Mouse (Mus musculus): ENCODE measurements around the gene Lyrm4. TPM values are rescaled to one million over a fixed set of nuclear protein-coding genes. Genes with fewer than 3 reads are reported as not detected.
A peak's percentile ranks its signal among the peaks of the same experiment; 100 is the strongest.

Gene Lyrm4
- polyA plus RNA-seq, 1 experiment from 2014 or later = 16.9 TPM

GRCm38 (mm10) chr13:36129360-36130054 is 12.2 kb upstream of the Lyrm4 start:
- no peaks in the 10 kb centered on the region for H3K4me1 ChIP-seq (replicated peaks; ENCODE audit: control insufficient read depth, insufficient read depth, low read length)
- no peaks in the 10 kb centered on the region for H3K27me3 ChIP-seq (replicated peaks; ENCODE audit: control insufficient read depth, insufficient read depth, low read length)
- H3K27ac ChIP-seq (ENCODE audit: low read depth, low read length) = no peak overlapping the region
- no peaks in the 10 kb centered on the region for H3K36me3 ChIP-seq (ENCODE audit: control insufficient read depth, insufficient read depth)
- H3K9ac ChIP-seq (ENCODE audit: low read depth, low read length) = no peak overlapping the region
- no peak for TF ChIP-seq CTCF (IDR thresholded peaks at IDR 0.05; ENCODE audit: low read depth)
- H3K4me3 ChIP-seq (ENCODE audit: low read depth, low read length) = no peak overlapping the region
- H3K9me3 ChIP-seq (ENCODE audit: control insufficient read depth) = no peaks in the 10 kb centered on the region
- H3K4me2 ChIP-seq (replicated peaks; ENCODE audit: low read depth) = no peak overlapping the region
- WGBS = 91% methylated on average over 2 of the region's 2 CpGs
- ATAC-seq = no peak

DNA sequence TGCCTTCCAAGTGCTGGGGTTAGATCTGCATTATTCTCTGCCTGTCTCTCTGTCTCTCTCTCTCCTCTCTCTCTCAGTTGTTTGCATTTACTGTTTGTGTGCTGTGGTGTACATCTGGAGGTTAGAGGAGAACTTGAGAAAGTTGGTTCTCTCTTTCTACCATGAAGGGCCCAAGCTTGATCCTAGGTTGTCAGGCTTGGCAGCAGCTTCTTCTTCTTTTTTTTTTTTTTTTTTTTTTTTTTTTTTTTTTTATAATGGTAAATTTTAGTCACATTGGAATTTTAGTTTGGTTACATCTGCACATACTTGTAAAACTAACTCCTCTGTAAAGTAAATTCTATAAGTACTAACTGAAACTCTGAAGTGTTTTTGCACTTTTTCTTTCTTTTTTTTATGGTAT is 3.3 kb upstream of the Lyrm4 start:
- no peaks in the 10 kb centered on the region for H3K9me3 ChIP-seq (ENCODE audit: control insufficient read depth)
- H3K9ac ChIP-seq (ENCODE audit: low read depth, low read length) = no peak overlapping the region
- H3K27me3 ChIP-seq (replicated peaks; ENCODE audit: control insufficient read depth, insufficient read depth, low read length) = no peaks in the 10 kb centered on the region
- no peak for ATAC-seq
- no peak overlapping the region for H3K4me3 ChIP-seq (ENCODE audit: low read depth, low read length)
- H3K27ac ChIP-seq (ENCODE audit: low read depth, low read length) = no peak overlapping the region
- TF ChIP-seq CTCF (IDR thresholded peaks at IDR 0.05; ENCODE audit: low read depth) = no peak
- no peaks in the 10 kb centered on the region for H3K36me3 ChIP-seq (ENCODE audit: control insufficient read depth, insufficient read depth)
- H3K4me1 ChIP-seq (replicated peaks; ENCODE audit: control insufficient read depth, insufficient read depth, low read length) = 0 out of 2 replicates have a peak, but pooled peaks cover 3% of the 10 kb centered on the region
- H3K4me2 ChIP-seq (replicated peaks; ENCODE audit: low read depth) = no peak overlapping the region

DNA sequence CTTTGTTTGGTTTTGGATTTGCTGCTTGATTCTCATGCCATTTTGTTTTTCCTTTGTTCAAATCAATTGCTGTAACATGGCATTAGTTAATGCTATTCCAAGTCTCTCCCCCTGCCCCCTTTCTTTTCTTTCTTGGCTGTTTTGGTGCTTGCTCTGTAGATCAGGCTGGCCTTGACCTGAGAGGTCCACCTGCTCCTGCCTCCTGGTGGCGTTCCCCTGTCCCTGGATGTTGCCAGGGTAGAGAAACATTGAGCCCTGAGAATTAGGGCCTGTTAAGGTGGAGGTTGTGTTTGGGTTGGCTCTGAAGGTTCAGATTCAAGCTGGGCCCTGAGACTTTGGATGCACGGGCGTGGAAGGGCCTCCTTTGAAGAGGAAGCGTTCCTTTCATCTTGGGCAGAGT is 2.4 kb upstream of the Lyrm4 start:
- WGBS = 79% methylated on average over 4 of the region's 4 CpGs
- no peak for ATAC-seq
- no peak overlapping the region for H3K4me3 ChIP-seq (ENCODE audit: low read depth, low read length)
- H3K9me3 ChIP-seq (ENCODE audit: control insufficient read depth) = no peaks in the 10 kb centered on the region
- no peak overlapping the region for H3K4me2 ChIP-seq (replicated peaks; ENCODE audit: low read depth)
- H3K4me1 ChIP-seq (replicated peaks; ENCODE audit: control insufficient read depth, insufficient read depth, low read length) = 0 out of 2 replicates have a peak, but pooled peaks cover 3% of the 10 kb centered on the region
- H3K27me3 ChIP-seq (replicated peaks; ENCODE audit: control insufficient read depth, insufficient read depth, low read length) = no peaks in the 10 kb centered on the region
- TF ChIP-seq CTCF (IDR thresholded peaks at IDR 0.05; ENCODE audit: low read depth) = peak; percentile 30
- H3K9ac ChIP-seq (ENCODE audit: low read depth, low read length) = no peak overlapping the region
- H3K36me3 ChIP-seq (ENCODE audit: control insufficient read depth, insufficient read depth) = no peaks in the 10 kb centered on the region
- no peak overlapping the region for H3K27ac ChIP-seq (ENCODE audit: low read depth, low read length)

DNA sequence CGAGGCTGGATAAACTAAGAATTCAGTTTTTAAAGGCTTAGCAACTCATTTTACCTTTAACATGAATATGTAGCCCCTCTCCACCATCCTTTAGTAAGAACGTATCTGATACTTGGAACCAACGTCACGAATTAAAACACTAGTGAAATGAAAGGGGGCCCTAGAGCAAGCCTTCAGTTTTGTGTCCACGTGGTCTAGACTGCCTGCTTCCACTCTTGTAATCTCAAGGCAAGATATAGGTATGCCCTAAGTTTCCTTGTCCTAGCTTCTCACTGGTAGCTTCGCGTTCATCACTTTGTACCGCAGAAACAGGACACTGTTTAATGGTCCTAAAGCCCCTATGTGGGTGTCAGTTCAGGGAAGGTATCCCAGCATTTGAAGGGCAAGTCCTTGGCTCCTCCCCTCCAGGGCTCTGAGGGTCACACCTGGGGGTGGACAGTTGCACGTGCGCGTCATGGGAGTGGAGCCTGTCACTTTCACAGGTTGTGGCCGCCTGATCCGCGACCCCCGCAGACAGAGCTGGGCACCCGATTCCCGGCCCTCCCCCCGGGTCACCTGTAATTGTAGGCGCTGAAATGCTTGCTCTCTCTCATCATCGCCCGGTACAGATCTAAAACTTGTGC is 695 bp downstream of the Lyrm4 start:
- Histone ChIP-seq H3K36me3 (ENCODE audit: control insufficient read depth, insufficient read depth) (no peaks in the 10 kb centered on the region; the same call in 1 of the 2 replicates), H3K27ac (ENCODE audit: low read depth, low read length) (no peak overlapping the region), H3K9me3 (ENCODE audit: control insufficient read depth) (no peaks in the 10 kb centered on the region), H3K4me1 (replicated peaks; ENCODE audit: control insufficient read depth, insufficient read depth, low read length) (0 out of 2 replicates have a peak, but pooled peaks cover 3% of the 10 kb centered on the region), H3K4me2 (replicated peaks; ENCODE audit: low read depth) (peak overlapping the region; percentile 81), H3K9ac (ENCODE audit: low read depth, low read length) (peak overlapping the region; percentile 72), H3K4me3 (ENCODE audit: low read depth, low read length) (peak overlapping the region; percentile 79), H3K27me3 (replicated peaks; ENCODE audit: control insufficient read depth, insufficient read depth, low read length) (no peaks in the 10 kb centered on the region)
- ATAC-seq = peak; percentile 5; the same call in 1 of the 2 replicates
- TF ChIP-seq CTCF (IDR thresholded peaks at IDR 0.05; ENCODE audit: low read depth) = no peak
- 6% methylated on average over 21 of the region's 21 CpGs for WGBS

GRCm38 (mm10) chr13:36113181-36113580 is 4.1 kb downstream of the Lyrm4 start:
- Histone ChIP-seq H3K4me1 (replicated peaks; ENCODE audit: control insufficient read depth, insufficient read depth, low read length) (no peaks in the 10 kb centered on the region), H3K27ac (ENCODE audit: low read depth, low read length) (no peak overlapping the region), H3K9ac (ENCODE audit: low read depth, low read length) (no peak overlapping the region), H3K4me2 (replicated peaks; ENCODE audit: low read depth) (no peak overlapping the region), H3K27me3 (replicated peaks; ENCODE audit: control insufficient read depth, insufficient read depth, low read length) (no peaks in the 10 kb centered on the region), H3K9me3 (ENCODE audit: control insufficient read depth) (no peaks in the 10 kb centered on the region), H3K36me3 (ENCODE audit: control insufficient read depth, insufficient read depth) (no peaks in the 10 kb centered on the region; the same call in 1 of the 2 replicates), H3K4me3 (ENCODE audit: low read depth, low read length) (no peak overlapping the region)
- ATAC-seq = no peak
- TF ChIP-seq CTCF (IDR thresholded peaks at IDR 0.05; ENCODE audit: low read depth) = no peak
- 88% methylated on average over 5 of the region's 5 CpGs for WGBS

DNA sequence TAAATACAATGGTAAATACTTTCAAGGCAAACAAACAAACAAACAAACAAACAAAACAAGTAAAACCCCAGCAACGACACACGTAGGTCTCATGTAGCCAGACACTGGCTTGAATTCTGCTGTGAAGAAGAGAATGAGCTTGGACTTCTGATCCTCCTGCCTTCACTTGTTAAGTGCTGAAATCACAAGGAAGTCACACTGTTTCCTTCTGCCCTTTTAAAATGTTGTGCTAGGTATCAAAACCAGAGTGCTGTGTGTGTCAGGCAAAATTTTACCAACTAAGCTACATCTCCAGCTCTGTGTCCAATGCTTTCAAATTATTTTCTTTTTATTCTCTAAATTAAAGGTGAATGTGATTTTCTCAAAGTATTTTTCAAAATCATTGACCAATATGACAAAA is 6.0 kb downstream of the Lyrm4 start:
- no peaks in the 10 kb centered on the region for H3K4me1 ChIP-seq (replicated peaks; ENCODE audit: control insufficient read depth, insufficient read depth, low read length)
- TF ChIP-seq CTCF (IDR thresholded peaks at IDR 0.05; ENCODE audit: low read depth) = no peak
- no peak overlapping the region for H3K27ac ChIP-seq (ENCODE audit: low read depth, low read length)
- no peak overlapping the region for H3K9ac ChIP-seq (ENCODE audit: low read depth, low read length)
- 90% methylated on average over 2 of the region's 2 CpGs for WGBS
- H3K27me3 ChIP-seq (replicated peaks; ENCODE audit: control insufficient read depth, insufficient read depth, low read length) = no peaks in the 10 kb centered on the region
- no peak overlapping the region for H3K4me3 ChIP-seq (ENCODE audit: low read depth, low read length)
- no peak for ATAC-seq
- H3K36me3 ChIP-seq (ENCODE audit: control insufficient read depth, insufficient read depth) = no peaks in the 10 kb centered on the region; the same call in 1 of the 2 replicates
- H3K9me3 ChIP-seq (ENCODE audit: control insufficient read depth) = no peaks in the 10 kb centered on the region
- H3K4me2 ChIP-seq (replicated peaks; ENCODE audit: low read depth) = no peak overlapping the region
